Mouse (Mus musculus): ENCODE data around the gene Tyw5.

Gene Tyw5

GRCm38 (mm10) chr1:57387876-57388275, 19.0 kb downstream of the Tyw5 start:
- DNase-seq (ENCODE audit: low spot score) = no peak

- DNase-seq (ENCODE audit: low spot score) = no peak
Measured at GRCm38 (mm10) chr1:57386519-57386918, 20.4 kb downstream of the Tyw5 start.

- DNase-seq (ENCODE audit: low spot score) = peak; percentile 94
Measured at GRCm38 (mm10) chr1:57377376-57378341, 29.2 kb downstream of the Tyw5 start, which contains the start of gene 1700066M21Rik. Gene 1700066M21Rik, plus strand, starts transcription at chr1:57377620.

GRCm38 (mm10) chr1:57376806-57377205, 30.1 kb downstream of the Tyw5 start:
- DNase-seq (ENCODE audit: low spot score) = no peak

- DNase-seq (ENCODE audit: low spot score) = no peak
Measured at GRCm38 (mm10) chr1:57375276-57375675, 31.6 kb downstream of the Tyw5 start.

- DNase-seq (ENCODE audit: low spot score) = no peak
Measured at GRCm38 (mm10) chr1:57370451-57370850, 36.5 kb downstream of the Tyw5 start.

GRCm38 (mm10) chr1:57369111-57369510, 37.8 kb downstream of the Tyw5 start:
- no peak for DNase-seq (ENCODE audit: low spot score)

- DNase-seq (ENCODE audit: low spot score) = no peak
Measured at GRCm38 (mm10) chr1:57367446-57367845, 39.5 kb downstream of the Tyw5 start.

GRCm38 (mm10) chr1:57358546-57358945, 48.4 kb downstream of the Tyw5 start:
- DNase-seq (ENCODE audit: low spot score) = no peak

- DNase-seq (ENCODE audit: low spot score) = no peak
Measured at GRCm38 (mm10) chr1:57351941-57352340, 55.0 kb downstream of the Tyw5 start.

- no peak for DNase-seq (ENCODE audit: low spot score)
Measured at GRCm38 (mm10) chr1:57347487-57347886, 59.4 kb downstream of the Tyw5 start.

- no peak for DNase-seq (ENCODE audit: low spot score)
Measured at GRCm38 (mm10) chr1:57341197-57341596, 65.7 kb downstream of the Tyw5 start.

GRCm38 (mm10) chr1:57339156-57339796, 67.6 kb downstream of the Tyw5 start:
- peak; percentile 68 for DNase-seq (ENCODE audit: low spot score)
